Mouse (Mus musculus) midbrain, embryonic 16.5 days (tissue): ENCODE data around the gene Olfr27. TPM values are rescaled to one million over a fixed set of nuclear protein-coding genes. Genes with fewer than 3 reads are reported as not detected.

Source experiments
- ATAC-seq: fragments of 200-750 bp; cut with Nextera tagmentation; 2 replicates; pipeline ENCODE4 v1.8.0; 2017; ENCODE audit warnings: moderate TSS enrichment
- H3K27ac ChIP-seq: fragments of 300-500 bp; sonication (generic); 2 replicates; pipeline ENCODE4 v1.5.1; 2014; ENCODE audit warnings: mild to moderate bottlenecking, low read length, mixed read lengths
- H3K27me3 ChIP-seq: fragments of 300-500 bp; sonication (generic); 2 replicates; pipeline ENCODE4 v1.6.1; 2014; ENCODE audit warnings: low read depth, low read length, mixed read lengths; ENCODE audit not compliant: control insufficient read depth, insufficient read depth
- H3K36me3 ChIP-seq: fragments of 300-500 bp; sonication (generic); 2 replicates; pipeline ENCODE4 v1.6.1; 2014; ENCODE audit warnings: mild to moderate bottlenecking, low read length, moderate library complexity, mixed read lengths; ENCODE audit not compliant: control insufficient read depth, insufficient read depth
- H3K4me1 ChIP-seq: fragments of 300-500 bp; sonication (generic); 2 replicates; pipeline ENCODE4 v1.6.1; 2014; ENCODE audit warnings: mild to moderate bottlenecking, low read length, mixed read lengths; ENCODE audit not compliant: control insufficient read depth, insufficient read depth
- H3K4me2 ChIP-seq: fragments of 300-500 bp; sonication (generic); 2 replicates; pipeline ENCODE4 v1.6.1; 2014; ENCODE audit warnings: mild to moderate bottlenecking, low read length, mixed read lengths
- H3K4me3 ChIP-seq: fragments of 300-500 bp; sonication (generic); 2 replicates; pipeline ENCODE4 v1.5.1; 2014; ENCODE audit warnings: low read depth, mild to moderate bottlenecking, low read length, moderate library complexity, mixed read lengths
- H3K9ac ChIP-seq: fragments of 300-500 bp; sonication (generic); 2 replicates; pipeline ENCODE4 v1.6.1; 2014; ENCODE audit warnings: low read depth, low read length, mixed read lengths
- H3K9me3 ChIP-seq: fragments of 300-500 bp; sonication (generic); replicated peaks from 2 replicates; pipeline ENCODE4 v1.6.1; 2014; ENCODE audit warnings: mild to moderate bottlenecking, low read length, mixed read lengths; ENCODE audit not compliant: control insufficient read depth, poor library complexity, severe bottlenecking
- WGBS: fragments of 180-500 bp; shearing (Covaris S2); extraction: QIAGEN DNeasy Blood & Tissue Kit; methylation state at CpG from one replicate; pipeline ENCODE4 v1.1.7; 2014; 5-methylcytosine and 5-hydroxymethylcytosine counted together
- polyA plus RNA-seq: library from polyadenylated mRNA; unstranded; fragments of >200 nt; fragmentation: Nextera tagmentation; extraction: Ambion mirVana; gene quantifications from 2 replicates; pipeline ENCODE4 v1.2.1, GENCODE M21; 2015

The Olfr27 gene
- not detected in 2 replicates for polyA plus RNA-seq

DNA sequence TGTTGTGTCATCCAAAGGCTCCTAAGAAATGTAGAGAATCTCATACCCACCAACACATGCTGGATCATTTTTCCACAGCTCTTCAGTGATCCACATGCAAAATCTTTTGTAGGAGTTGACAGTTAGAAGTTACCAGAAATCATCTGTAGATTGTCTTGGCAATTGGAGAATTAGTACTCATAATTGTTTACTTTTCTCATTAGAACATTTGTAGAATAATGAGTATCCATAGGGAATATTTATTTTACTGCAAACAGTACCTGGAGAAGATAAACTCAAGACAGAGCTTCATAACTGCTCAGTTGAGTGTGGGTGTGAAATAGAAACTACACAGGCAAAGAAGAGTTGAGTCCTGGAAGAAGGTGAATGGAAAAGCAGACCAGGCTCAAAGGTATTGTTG, at the start of gene Olfr27:
Gene Olfr27, plus strand, starts transcription at position 301 of the 400 bp plus-strand sequence.
- ATAC-seq = no peak
- Histone ChIP-seq H3K27ac (no peak within 1 kb of the TSS), H3K9ac (no peak within 1 kb of the TSS), H3K27me3 (no peaks in the 10 kb centered on the region), H3K4me2 (no peak within 1 kb of the TSS), H3K4me3 (no peak within 1 kb of the TSS), H3K4me1 (no peaks in the 10 kb centered on the region), H3K36me3 (no peaks in the 10 kb centered on the region), H3K9me3 (no peaks in the 10 kb centered on the region)

DNA sequence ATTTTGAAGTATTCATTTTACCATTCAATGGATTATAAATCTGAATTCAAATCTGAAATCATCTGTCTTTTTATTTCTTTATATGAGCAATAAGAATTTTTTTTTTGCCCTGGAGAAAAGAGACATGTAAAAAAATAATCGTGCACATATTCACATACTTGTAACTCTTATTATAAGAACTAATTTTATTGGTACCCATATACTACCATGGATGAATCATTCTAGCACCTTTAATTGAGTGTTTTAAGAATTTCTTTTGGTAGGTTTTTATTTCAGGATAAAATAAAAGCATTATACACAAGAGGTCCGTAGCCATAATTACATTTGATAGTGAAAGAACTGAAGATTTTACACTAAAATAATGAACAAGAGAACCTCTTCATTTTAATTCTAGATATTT, 49.1 kb upstream of the Olfr27 start, which contains the start of gene Olfr938:
Gene Olfr938, minus strand, starts transcription at position 101 of the 400 bp plus-strand sequence.
- Histone ChIP-seq H3K36me3 (no peaks in the 10 kb centered on the region), H3K9ac (no peak within 1 kb of the TSS), H3K4me1 (no peaks in the 10 kb centered on the region), H3K27ac (no peak within 1 kb of the TSS), H3K4me3 (no peak within 1 kb of the TSS), H3K9me3 (no peaks in the 10 kb centered on the region), H3K27me3 (no peaks in the 10 kb centered on the region), H3K4me2 (no peak within 1 kb of the TSS)
- WGBS = 90% methylated on average over 2 of the region's 2 CpGs
- no peak for ATAC-seq

DNA sequence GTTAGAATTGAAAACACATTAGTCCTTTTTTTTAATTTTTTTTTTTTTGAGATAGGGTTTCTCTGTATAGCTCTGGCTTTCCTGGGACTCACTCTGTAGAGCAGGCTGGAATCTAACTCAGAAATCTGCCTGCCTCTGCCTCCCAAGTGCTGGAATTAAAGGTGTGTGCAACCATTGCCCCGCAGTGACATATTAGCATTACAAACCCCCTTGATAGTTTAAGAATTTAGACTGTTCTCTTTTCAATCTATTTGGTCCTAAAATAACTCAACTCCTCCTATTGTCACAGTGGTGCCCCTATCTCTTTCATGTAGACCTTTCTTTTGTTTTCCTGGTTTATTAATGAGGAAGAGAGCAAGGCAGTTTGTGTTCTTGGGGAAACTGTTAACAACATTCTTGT, 605 bp upstream of the Olfr27 start:
- no peaks in the 10 kb centered on the region for H3K36me3 ChIP-seq
- H3K4me3 ChIP-seq = no peak overlapping the region
- no peak for ATAC-seq
- 85% methylated on average over 1 of the region's 1 CpGs for WGBS
- H3K9ac ChIP-seq = no peak overlapping the region
- H3K27me3 ChIP-seq = no peaks in the 10 kb centered on the region
- no peak overlapping the region for H3K4me2 ChIP-seq
- H3K27ac ChIP-seq = no peak overlapping the region
- H3K4me1 ChIP-seq = no peaks in the 10 kb centered on the region
- no peaks in the 10 kb centered on the region for H3K9me3 ChIP-seq

DNA sequence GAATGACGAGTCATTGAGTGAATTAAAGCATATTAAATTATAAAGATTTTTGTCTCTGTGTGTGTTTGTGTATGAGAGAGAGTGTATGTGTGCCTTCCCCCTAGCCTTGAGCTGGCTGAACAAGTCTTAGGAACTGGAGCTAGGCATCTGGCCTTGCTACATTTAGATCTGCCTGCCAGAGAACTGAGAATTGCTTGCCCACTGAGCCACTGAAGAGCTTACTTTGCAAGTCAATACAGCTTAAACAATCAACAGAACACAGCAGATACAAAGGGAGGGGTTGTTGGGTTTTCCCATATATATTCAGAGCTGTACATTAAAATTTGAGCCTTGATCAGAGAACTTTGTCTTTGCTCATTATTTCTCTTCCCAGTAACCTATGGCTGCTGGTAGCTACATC, 24.5 kb downstream of the Olfr27 start:
- Histone ChIP-seq H3K27ac (no peak overlapping the region), H3K9ac (no peak overlapping the region), H3K36me3 (no peaks in the 10 kb centered on the region), H3K9me3 (no peaks in the 10 kb centered on the region), H3K4me3 (no peak overlapping the region), H3K4me1 (no peaks in the 10 kb centered on the region), H3K27me3 (no peaks in the 10 kb centered on the region), H3K4me2 (no peak overlapping the region)
- 74% methylated on average over 1 of the region's 1 CpGs for WGBS
- no peak for ATAC-seq

DNA sequence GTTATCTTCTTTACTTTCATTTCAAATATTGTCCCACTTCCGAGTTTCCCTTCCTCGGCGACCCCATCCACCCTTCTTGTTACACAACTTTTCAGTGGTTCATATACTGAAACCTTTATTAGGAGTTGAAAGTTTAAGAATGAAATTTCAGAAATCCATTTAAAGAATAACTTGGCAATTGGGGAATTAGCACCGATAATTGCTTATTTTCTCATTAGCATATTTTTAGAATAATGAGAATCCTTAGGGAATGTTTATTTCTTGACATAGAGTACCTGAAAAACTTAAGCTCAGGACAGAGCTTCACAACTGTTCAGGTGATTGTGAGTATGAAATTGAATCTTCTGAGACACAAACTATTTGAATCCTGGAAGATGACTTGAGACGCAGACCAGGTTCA, 38.1 kb downstream of the Olfr27 start, which contains the start of gene Olfr943:
Gene Olfr943, plus strand, starts transcription at position 301 of the 400 bp plus-strand sequence.
- H3K4me1 ChIP-seq = no peaks in the 10 kb centered on the region
- no peak within 1 kb of the TSS for H3K4me2 ChIP-seq
- H3K4me3 ChIP-seq = no peak within 1 kb of the TSS
- WGBS = 92% methylated on average over 5 of the region's 5 CpGs
- H3K9me3 ChIP-seq = no peaks in the 10 kb centered on the region
- no peak within 1 kb of the TSS for H3K9ac ChIP-seq
- H3K36me3 ChIP-seq = no peaks in the 10 kb centered on the region
- H3K27me3 ChIP-seq = no peaks in the 10 kb centered on the region
- no peak for ATAC-seq
- H3K27ac ChIP-seq = no peak within 1 kb of the TSS

Other genes with a start within 250 kb of the Olfr27 start
- gene Olfr930, start 198.3 kb upstream of the Olfr27 start, polyA plus RNA-seq = not detected in 2 replicates
- not detected in 2 replicates for gene Olfr933, start 155.8 kb upstream of the Olfr27 start, polyA plus RNA-seq
- not detected in 2 replicates for gene Olfr934, start 139.8 kb upstream of the Olfr27 start, polyA plus RNA-seq
- gene Olfr935, start 128.4 kb upstream of the Olfr27 start, polyA plus RNA-seq = not detected in 2 replicates
- gene Olfr146, start 104.8 kb upstream of the Olfr27 start, polyA plus RNA-seq = not detected in 2 replicates
- gene Olfr937, start 63.2 kb upstream of the Olfr27 start, polyA plus RNA-seq = not detected in 2 replicates
- gene Olfr938, start 49.2 kb upstream of the Olfr27 start, polyA plus RNA-seq = not detected in 2 replicates
- not detected in 2 replicates for gene Olfr943, start 38.2 kb downstream of the Olfr27 start, polyA plus RNA-seq
- not detected in 2 replicates for gene Olfr944, start 73.8 kb downstream of the Olfr27 start, polyA plus RNA-seq
- gene Olfr1537, start 121.9 kb downstream of the Olfr27 start, polyA plus RNA-seq = not detected in 2 replicates
- gene Olfr945, start 148.7 kb downstream of the Olfr27 start, polyA plus RNA-seq = not detected in 2 replicates
- not detected in 2 replicates for gene Olfr948, start 197.9 kb downstream of the Olfr27 start, polyA plus RNA-seq